Mouse (Mus musculus): ENCODE data around the gene Taar6.

Taar6 gene

DNA sequence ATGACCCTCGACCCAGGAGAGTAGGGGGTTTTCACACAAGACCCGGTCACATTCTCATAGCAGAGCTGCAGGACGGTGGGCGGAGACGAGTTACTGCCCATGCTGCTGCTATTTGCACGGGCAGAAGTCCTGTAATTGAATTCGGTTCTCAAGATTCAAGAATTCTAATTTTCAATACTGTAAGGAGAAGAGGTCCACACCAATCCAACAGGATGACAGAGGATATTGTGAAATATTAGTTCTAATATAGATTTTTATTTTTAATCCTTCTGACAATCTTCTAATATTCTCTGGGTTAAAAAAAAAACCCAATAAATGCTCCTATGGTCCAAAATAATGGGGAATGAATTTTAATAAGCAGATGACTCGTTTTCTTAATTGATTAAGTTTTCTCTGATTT is at the start of gene Taar6:
Gene Taar6 (minus strand): TSS at position 101 of the 400 bp plus-strand sequence.
- DNase-seq (ENCODE audit: low spot score in 2 of 2) = no peak

DNA sequence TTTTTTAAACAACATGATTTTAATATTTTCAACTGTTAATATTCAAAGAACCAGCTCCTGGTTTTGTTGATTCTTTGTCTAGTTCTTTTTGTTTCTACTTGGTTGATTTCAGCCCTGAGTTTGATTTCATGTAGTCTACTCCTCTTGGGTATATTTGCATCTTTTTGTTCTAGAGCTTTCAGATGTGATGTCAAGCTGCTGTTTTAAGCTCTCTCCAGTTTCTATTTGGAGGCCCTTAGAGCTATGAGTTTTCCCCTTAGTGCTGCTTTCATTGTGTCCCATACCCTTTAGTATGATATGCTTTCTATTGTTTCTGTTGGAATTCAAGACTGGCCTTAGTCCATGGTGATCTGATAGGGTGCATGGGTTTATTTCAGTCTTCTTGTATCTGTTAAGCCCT is 45.9 kb upstream of the Taar6 start:
- no peak for DNase-seq (ENCODE audit: low spot score in 2 of 2)

DNA sequence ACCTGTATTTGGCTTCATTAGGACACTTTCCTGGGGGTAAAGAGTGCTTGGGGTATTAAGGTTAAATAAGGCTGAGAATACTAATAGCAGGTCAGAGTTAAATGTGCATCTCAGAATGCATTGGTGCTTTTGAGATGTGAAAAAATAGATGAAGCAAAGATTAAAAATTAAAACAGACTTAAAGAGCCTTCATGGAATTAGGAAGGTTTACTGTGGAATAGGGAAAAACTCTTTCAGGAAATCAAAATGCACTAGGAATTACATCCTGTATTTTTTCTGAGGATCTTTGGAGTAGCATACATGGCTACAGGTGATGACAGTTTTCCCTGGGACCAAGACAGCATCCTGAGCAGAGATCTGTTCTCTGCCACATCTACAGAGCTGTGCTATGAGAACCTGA is 41.5 kb upstream of the Taar6 start, which contains the start of gene Taar7d:
Gene Taar7d (plus strand): TSS at position 301 of the 400 bp plus-strand sequence.
- DNase-seq (ENCODE audit: low spot score in 2 of 2) = no peak

DNA sequence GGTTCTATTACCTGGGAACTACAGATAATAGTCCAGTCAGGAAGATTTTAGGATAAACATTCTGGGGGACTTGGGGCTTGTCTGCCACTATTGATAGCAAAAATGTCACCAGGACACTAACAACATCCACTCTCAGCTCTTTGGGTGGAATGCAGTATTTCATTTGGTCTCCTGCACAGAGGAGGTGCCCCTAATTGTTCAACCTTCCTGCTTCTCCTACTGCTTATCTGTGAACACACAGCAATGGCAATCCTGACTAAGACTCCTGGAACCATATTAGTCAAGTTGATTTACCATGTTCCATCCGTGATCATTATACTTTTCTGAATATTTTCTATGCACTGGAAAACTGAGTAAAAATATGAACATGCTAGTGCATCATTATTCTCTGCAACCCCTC is 22.7 kb upstream of the Taar6 start:
- DNase-seq (ENCODE audit: low spot score in 2 of 2) = no peak

DNA sequence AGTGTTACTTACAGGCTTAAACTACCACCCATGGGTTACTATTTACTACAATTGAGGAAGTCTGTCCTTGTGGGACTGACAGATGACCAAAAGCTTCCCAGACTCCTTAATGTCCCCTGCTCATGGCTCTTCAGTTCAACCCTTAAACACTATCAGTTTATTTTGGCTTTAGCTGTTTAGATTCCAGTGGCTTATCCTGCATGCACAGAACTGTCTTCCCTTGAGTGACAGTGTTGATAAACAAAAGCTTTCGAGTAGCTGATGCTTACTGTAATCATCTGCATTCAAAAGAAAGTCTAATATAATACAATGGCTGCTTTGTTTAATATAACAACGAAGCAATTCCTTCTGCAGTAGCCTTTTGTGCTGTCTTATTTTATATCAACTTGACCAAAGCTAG is 21.6 kb upstream of the Taar6 start:
- DNase-seq (ENCODE audit: low spot score in 2 of 2) = no peak

DNA sequence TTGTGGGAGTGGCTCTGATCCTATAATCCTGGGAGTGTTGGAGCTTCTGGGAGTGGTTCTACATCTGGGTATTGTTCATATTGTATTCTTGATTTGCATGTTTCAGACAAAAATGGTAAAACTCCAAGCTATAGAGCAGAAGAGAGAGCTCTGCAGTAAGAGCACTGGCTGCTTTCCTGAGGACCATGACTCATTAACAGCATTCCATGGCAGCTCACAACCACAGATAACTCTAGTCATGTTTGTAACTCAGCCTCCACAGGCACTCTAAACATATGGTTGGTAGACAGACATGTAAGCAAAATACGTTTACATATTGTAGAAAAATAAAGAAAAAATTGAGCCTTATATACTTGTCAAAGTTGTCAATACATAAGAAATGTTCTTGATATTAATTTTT is 21.0 kb upstream of the Taar6 start:
- DNase-seq (ENCODE audit: low spot score in 2 of 2) = no peak

DNA sequence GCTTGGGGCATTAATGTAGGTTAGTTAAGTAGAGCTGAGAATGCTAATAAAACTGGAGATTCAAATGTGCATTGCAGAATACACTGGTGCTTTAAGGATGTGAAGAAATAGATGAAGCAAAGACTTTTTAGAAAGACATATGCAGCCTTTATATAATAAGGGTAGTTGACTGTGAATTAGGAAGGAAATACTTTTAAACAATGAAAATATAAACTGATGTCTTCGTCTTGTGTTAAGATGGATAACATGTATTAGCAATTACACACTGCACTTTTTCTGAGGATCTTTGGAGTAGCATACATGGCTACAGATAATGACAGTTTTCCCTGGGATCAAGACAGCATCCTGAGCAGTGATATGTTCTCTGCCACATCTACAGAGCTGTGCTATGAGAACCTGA is 14.2 kb upstream of the Taar6 start, which contains the start of gene Taar7b:
Gene Taar7b (plus strand): TSS at position 301 of the 400 bp plus-strand sequence.
- DNase-seq (ENCODE audit: low spot score in 2 of 2) = no peak

DNA sequence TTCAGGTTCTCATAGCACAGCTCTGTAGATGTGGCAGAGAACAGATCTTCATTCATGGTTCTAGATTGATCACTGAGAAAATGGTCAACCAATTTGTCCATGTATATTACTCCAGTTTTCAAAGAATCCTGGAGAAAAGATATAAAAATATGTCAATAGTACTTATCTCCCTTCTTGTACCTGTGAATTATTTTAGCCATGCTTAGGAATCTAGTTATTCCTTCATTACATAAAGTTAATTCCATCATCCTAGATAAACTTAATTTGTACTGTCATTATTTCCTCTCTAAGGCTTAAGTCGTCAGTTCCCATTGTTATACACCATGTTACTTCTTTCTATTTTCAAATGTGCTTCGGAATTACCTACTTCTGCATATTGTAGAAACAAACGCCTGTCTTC is 7.9 kb upstream of the Taar6 start, which contains the start of gene Taar7a:
Gene Taar7a (minus strand): TSS at position 101 of the 400 bp plus-strand sequence.
- DNase-seq (ENCODE audit: low spot score in 2 of 2) = no peak

DNA sequence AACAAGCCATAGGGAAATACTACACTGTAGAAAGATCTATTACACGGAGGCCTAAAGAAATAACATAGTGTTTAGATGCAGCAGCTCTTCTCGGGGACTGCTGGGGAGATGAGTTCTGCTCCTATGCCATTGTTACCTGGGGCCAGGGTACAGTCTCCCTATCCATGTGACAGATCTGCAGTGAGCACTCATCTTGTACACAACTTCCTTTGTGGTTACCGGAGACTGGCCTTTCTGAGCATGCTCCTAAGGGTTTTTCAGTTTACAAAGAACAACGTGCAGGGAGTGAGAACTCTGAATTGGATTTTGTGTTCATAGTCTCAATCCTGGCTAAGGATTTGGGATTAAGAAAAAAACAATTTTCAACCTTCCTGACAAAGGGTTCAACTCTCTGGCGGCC is 973 bp upstream of the Taar6 start:
- no peak for DNase-seq (ENCODE audit: low spot score in 2 of 2)

DNA sequence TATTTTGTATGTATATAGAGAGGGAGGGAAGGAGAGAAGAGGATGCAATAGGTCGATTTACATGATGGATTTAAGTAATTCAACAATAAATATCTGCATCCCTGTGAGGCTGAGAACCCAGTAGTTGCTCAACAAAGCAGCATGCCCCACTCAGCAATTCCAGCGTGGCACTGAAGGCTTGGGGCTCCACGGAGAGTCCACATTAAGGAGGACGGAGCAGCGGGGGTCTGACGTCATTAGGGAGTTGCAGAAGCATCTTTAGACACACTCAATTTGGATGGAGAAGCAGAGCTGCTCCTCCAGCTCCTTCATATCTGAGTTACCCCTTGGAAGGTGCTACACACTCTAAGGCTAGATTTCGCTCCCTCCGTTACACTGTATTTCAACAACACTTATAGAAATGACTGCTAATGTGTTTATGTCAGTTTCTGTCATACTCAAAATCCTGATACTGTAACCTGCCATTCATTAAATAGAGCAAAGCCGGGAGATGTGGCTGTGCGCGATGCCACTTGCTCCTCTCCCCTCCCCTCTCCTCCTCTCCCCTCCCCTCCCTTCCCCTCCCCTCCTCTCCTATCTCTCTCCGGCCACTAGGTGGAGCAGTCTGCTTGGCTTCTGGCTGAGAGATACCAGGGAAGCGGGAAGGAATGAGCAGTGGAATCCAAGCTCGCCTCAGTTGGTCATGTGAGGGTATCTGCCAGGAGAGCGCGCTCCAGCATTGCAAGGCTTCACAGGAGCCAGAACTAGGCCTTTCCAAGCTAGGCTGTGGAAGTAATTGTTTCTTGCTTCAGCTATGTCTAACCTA is 6.3 kb downstream of the Taar6 start:
- DNase-seq (ENCODE audit: low spot score in 2 of 2) = peak; percentile 45 to 69

DNA sequence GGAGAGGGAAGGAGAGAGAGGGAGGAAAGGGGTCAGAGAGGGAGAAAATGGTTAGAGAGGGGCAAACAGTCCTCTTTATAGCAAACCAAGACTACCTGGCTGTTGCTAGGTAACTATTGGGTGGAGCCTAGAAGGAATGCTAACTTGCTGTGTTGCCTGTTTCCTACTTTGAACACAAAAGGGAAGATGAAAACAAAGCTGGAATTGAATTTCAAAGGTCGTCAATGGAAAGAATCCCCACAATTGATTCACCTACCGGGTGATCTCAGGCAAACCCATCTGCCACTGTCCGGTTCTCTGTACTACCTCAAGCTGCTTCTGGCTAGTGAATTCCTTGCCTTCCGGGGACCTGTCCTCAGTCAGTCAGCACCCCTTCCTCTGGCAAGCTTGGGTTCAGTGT is 7.5 kb downstream of the Taar6 start:
- DNase-seq (ENCODE audit: low spot score in 2 of 2) = no peak

DNA sequence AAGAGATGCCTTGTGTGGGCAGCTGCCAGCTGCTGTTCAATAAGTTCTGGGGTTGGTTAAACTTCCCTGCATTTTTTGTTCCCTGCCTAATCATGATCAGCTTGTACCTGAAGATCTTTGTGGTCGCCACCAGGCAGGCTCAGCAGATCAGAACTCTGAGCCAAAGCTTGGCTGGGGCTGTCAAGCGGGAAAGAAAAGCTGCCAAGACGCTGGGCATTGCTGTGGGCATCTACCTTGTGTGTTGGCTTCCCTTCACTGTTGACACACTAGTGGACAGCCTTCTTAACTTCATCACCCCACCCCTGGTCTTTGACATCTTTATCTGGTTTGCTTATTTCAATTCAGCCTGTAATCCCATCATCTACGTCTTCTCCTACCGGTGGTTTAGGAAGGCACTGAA is 14.2 kb downstream of the Taar6 start:
- DNase-seq (ENCODE audit: low spot score in 2 of 2) = no peak

DNA sequence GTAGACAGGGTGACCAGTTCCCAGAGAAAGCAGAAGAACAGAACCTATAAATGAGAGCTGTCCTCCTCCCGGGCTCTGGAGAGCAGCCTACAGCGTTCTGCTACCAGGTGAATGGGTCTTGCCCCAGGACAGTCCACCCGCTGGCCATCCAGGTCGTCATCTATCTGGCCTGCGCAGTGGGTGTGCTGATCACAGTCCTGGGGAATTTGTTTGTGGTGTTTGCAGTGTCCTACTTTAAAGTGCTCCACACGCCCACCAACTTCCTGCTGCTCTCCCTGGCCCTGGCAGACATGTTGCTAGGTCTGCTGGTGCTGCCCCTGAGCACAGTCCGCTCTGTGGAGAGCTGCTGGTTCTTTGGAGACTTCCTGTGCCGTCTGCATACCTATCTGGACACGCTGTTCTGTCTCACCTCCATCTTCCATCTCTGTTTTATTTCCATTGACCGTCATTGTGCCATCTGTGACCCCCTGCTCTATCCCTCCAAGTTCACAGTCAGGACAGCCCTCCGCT is 14.7 kb downstream of the Taar6 start, which contains the start of gene Taar5:
Gene Taar5 (plus strand): TSS at position 51 of the 510 bp plus-strand sequence.
- no peak for DNase-seq (ENCODE audit: low spot score in 2 of 2)

DNA sequence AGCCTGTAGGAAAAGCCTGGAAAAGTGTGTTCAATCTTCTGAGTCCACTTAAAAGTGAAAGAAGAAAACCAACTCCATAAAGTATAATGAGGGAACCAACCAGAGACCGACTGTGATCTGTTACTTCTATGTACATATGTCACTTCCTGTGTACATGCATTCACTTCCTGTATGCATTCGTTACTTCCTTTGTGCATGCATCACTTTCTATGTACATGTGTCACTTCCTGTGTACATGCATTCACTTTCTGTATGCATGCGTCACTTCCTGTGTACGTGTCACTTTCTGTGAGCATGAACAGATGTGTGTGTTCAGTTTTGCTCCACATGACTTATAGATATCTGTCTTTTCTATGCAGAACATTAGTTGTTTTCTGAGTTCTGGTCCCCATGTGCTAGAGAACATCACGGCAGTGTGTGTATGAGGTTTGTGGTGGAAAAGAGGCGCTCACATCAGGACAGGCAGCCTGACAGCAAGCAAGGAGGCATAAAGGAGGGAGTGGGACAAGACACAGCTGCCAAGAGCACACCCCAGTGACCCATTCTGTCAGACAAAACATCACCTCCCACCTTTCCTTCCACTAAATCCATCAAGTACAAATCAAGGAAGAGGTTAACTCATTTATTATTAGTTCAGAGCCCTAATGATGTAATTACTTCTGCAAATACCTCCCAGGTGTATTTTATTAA is 20.4 kb downstream of the Taar6 start:
- DNase-seq (ENCODE audit: low spot score in 2 of 2) = no peak

DNA sequence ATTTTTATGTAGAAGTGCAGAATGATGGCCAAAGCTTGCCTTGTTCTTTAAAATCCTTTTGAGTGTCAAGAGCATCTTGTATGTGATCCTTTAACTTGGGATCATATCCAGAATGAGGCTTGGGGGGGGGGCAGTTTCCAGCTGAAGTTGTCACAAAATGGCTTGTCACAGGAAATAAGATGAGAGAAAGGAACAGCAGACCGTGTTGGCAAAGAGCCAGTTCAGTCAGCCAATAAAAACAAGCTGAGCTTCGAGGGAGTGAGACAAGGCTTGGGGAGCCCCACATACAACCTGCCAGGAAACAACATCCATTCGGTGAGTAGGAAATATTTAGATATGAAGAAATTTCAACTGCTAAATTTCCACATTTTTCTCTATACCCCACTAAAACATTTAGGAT is 22.0 kb downstream of the Taar6 start:
- DNase-seq (ENCODE audit: low spot score in 2 of 2) = peak; percentile 21 to 59

DNA sequence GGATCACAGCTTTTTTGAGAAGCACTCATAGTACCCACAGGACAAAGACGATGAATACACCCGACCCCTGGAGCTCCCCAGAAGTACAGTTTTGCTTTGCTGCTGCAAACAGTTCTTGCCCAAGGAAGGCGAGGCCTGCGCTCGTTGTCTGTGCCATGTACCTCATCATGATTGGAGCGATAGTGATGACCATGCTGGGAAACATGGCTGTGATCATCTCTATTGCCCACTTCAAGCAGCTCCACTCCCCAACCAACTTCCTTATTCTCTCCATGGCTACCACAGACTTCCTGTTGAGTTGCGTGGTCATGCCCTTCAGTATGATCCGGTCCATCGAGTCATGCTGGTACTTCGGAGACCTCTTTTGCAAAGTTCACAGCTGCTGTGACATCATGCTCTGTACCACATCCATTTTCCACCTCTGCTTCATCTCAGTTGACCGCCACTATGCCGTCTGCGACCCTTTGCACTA is 25.0 kb downstream of the Taar6 start, which contains the start of gene Taar4:
Gene Taar4 (plus strand): TSS at position 51 of the 472 bp plus-strand sequence.
- no peak for DNase-seq (ENCODE audit: low spot score in 2 of 2)

DNA sequence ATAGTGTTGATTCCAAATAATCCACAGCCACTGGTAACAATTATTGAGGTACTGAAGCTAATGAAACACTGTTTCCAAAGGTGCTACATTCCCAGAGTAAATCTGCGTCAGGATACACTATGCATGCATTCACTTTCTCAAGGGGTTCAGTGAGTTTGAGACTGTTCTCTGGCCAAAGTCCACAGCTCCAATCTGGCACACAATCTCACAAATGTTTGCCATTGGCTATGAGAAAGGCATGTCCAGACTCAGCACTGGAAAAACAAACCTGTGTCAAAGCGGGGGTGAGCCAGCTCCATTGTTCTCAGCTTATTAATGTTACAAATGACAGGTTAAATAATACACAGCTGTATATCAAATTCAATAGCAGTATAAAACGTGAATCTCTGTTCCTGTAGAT is 26.4 kb downstream of the Taar6 start:
- no peak for DNase-seq (ENCODE audit: low spot score in 2 of 2)

DNA sequence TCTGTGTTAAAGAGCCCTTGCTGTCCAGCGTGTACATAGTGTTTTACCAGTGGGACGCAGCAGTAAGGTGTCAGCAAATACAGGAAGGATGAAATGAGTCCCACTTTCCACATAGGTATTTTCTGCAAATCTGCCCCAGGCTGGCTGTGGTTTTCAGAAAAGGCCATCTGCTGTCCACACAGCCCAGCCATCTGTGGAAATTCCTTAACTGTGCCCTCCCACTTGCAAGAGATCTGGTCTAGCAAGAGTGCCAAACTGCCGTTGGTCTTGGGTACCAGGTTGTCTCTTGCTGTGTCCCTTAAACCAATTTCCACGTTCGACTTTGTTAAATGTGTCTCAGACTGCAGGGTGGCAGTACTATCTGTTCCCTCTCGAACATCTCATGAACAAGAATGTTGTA is 33.7 kb downstream of the Taar6 start:
- peak in 1 of 2 experiments; percentile 10 for DNase-seq (ENCODE audit: low spot score in 2 of 2)

DNA sequence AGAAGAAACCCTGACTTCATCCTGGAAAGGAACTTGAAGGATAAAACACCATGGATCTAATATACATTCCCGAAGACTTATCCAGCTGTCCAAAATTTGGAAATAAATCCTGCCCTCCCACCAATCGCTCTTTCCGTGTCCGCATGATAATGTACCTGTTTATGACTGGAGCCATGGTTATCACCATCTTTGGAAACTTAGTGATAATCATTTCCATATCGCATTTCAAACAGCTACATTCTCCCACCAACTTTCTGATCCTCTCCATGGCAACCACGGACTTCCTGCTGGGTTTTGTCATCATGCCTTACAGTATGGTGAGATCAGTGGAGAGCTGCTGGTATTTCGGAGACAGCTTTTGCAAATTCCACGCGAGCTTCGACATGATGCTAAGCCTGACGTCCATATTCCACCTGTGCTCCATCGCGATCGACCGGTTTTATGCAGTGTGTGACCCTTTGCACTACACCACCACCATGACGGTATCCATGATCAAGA is 35.9 kb downstream of the Taar6 start, which contains the start of gene Taar3:
Gene Taar3 (plus strand): TSS at position 51 of the 498 bp plus-strand sequence.
- DNase-seq (ENCODE audit: low spot score in 2 of 2) = no peak

DNA sequence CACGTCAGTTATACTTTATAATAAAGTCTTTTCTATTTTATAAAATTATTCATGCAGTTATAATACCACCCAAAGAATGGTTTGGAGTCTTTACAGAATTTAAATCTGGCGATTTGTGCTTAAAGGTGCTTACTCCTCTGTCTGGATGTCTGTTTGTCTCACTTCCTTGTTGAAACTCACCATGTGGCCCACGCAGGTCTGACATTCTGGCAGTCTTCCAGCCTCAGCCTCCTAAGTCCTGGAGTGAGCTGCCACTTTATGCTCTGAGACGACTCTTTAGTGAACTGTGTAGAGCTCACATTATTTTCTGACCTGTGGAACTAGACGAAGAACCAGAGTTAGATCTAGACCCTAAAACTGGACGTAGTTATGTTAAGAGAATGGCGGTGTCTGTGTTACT is 37.4 kb downstream of the Taar6 start:
- DNase-seq (ENCODE audit: low spot score in 2 of 2) = no peak

DNA sequence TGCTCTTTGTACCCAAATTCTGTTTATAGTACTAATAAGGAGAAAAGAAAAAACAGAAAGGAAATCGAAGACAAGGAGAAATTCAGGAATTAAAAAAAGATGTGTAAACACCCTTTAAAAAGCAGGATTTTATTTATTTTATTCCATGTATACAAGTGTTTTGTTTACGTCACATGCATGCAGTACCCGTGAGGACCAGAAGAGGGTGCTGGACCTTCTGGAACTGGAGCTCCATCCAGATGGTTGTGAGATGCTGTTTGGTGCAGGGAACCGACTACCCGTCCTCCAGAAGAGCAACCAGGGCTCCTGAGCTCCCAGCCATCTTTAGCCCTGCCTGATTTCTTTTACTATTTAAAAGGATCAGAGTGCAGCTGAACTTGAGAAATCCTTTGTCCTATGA is 43.0 kb downstream of the Taar6 start:
- no peak for DNase-seq (ENCODE audit: low spot score in 2 of 2)

DNA sequence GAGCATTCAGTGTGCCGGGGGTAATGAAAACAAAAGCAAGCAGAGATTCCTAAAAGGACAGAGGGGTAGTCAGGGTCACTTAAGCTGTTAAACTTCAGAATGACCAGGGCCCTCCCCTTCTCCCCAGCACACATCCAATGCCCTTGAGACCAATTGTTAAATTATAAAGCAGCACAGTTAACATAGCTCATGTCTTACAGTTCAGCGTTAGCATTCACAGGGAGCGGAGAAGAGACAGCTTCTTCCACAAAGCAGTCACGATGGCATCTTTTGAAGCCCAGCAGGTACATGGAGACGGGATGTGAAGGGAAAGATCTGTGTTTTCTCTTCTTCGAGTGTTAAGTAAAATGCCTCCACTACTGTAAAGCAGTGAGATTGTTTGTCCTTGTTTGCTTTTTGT is 47.1 kb downstream of the Taar6 start, which contains the start of gene Taar2:
Gene Taar2 (plus strand): TSS at position 261 of the 400 bp plus-strand sequence.
- no peak for DNase-seq (ENCODE audit: low spot score in 2 of 2)

Measured in cerebellum, postnatal 4 days (tissue).